8 mouse cellular contexts compared by ENCODE assay signal in the genomic region with DNA sequence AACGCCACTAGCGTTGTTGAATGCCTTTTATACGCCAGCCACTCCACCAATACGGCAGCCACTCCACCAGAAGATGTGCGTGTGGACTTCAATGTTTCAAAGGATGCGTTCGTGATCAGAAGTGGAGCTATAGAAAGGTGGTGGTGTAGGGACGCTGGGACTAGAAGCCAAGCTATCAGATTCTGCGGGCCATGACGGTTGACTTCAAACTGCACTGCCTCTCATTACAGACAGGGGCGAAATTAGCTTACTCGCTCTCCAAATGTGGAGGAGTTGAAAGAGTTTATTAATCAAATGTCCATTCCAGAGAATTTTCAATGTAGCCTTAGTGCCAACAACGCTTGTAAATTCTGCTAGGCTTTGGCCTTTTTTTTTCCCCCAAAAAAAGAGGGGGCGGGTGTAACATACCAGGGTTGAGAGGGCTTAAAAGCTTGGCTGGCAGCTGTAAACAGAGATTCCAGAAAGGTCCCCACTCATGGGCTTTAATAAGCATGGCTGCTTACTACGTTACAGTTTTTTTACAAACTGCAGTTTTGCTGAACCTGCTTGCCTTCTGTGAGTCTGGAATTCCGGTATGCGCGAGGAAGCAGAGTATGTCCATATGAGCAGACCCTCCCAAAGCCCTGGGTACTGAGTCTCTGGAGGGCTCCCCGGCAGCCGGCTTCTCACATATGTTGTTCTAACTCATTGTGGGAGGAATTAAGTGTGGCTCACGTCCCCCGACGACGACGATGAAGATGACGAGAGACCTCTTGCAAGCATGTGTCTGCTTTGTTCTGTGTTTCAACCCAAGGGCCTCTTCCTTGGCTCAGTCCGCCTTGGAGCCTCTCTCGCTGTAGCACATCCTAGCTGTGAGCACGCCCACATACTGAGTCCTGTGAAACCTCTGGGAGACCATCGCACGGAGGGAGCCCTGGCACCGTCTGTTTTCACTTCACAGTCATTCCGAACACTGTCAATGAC.
DNase-seq lines count a peak whose midpoint lies in the region; ATAC-seq lines count a peak whose summit lies in the region.
"Had no signal": no experiment of that assay in that cellular context is flagged by ENCODE, and none has a peak within 500 bp of the region (broad histone marks: within the 10 kb centered on the region; RNA-seq: fewer than 3 reads in every experiment).

No protein-coding gene starts in this region.

- peak overlapping the region; percentile 89 for H3K27ac ChIP-seq in embryonic facial prominence, embryonic 13.5 days
- H3K27ac ChIP-seq in heart, embryonic 10.5 days = peak overlapping the region; percentile 56
- H3K27ac ChIP-seq in limb, embryonic 12.5 days = peak overlapping the region; percentile 88

- H3K4me1 ChIP-seq in embryonic facial prominence, embryonic 13.5 days = peaks cover 27% of the 10 kb centered on the region
- peaks cover 9% of the 10 kb centered on the region; the same call in 1 of the 2 replicates for H3K4me1 ChIP-seq in heart, embryonic 10.5 days
- peaks cover 25% of the 10 kb centered on the region for H3K4me1 ChIP-seq in limb, embryonic 12.5 days (replicated peaks)
- H3K4me1 ChIP-seq: megakaryocyte, embryonic 14.5 days had no signal

- 42% methylated on average over 33 of the region's 33 CpGs for WGBS in embryonic facial prominence, embryonic 13.5 days
- WGBS in heart, embryonic 10.5 days = 74% methylated on average over 33 of the region's 33 CpGs
- 58% methylated on average over 33 of the region's 33 CpGs for WGBS in limb, embryonic 12.5 days

- no peaks in the 10 kb centered on the region for H3K27me3 ChIP-seq in embryonic facial prominence, embryonic 13.5 days
- no peaks in the 10 kb centered on the region for H3K27me3 ChIP-seq in heart, embryonic 10.5 days (ENCODE audit: insufficient read depth, poor library complexity, severe bottlenecking)
- H3K27me3 ChIP-seq in limb, embryonic 12.5 days = no peaks in the 10 kb centered on the region
- H3K27me3 ChIP-seq: megakaryocyte, embryonic 14.5 days had no signal

- peak overlapping the region; percentile 45 for H3K4me2 ChIP-seq in embryonic facial prominence, embryonic 13.5 days
- peak overlapping the region; percentile 45 for H3K4me2 ChIP-seq in limb, embryonic 12.5 days

- H3K9ac ChIP-seq in embryonic facial prominence, embryonic 13.5 days = peak overlapping the region; percentile 27; the same call in 1 of the 2 replicates
- H3K9ac ChIP-seq in limb, embryonic 12.5 days (replicated peaks) = 0 out of 2 replicates have a peak overlapping the region, but pooled peaks have one; percentile 12

- peak; percentile 11 for DNase-seq in layer of hippocampus, adult 11-12 months (ENCODE audit: low spot score)
- no peak for DNase-seq in layer of hippocampus, postnatal 14 days (ENCODE audit: low spot score in 2 of 2)
- DNase-seq in heart, embryonic 10.5 days (ENCODE audit: low spot score) = no peak
- no peak for DNase-seq in spleen, postnatal 36 days (ENCODE audit: low spot score in 2 of 2)
- DNase-seq in ovary, postnatal 10 days (ENCODE audit: low spot score) = no peak

- H3K36me3 ChIP-seq in embryonic facial prominence, embryonic 13.5 days = no peaks in the 10 kb centered on the region
- H3K36me3 ChIP-seq in heart, embryonic 10.5 days = no peaks in the 10 kb centered on the region
- H3K36me3 ChIP-seq in limb, embryonic 12.5 days = no peaks in the 10 kb centered on the region; the same call in 1 of the 2 replicates

- 0 out of 2 replicates have a peak overlapping the region, but pooled peaks have one; percentile 6 for H3K4me3 ChIP-seq in embryonic facial prominence, embryonic 13.5 days
- peak overlapping the region; percentile 29; the same call in 1 of the 2 replicates for H3K4me3 ChIP-seq in heart, embryonic 10.5 days
- H3K4me3 ChIP-seq in limb, embryonic 12.5 days (replicated peaks) = peak overlapping the region; percentile 12; the same call in 1 of the 2 replicates
- H3K4me3 ChIP-seq: megakaryocyte, embryonic 14.5 days had no signal

- peak; percentile 74 for ATAC-seq in embryonic facial prominence, embryonic 13.5 days (ENCODE audit: insufficient number of reproducible peaks, insufficient read depth, low FRiP score, low TSS enrichment, low read depth)
- peak; percentile 74 for ATAC-seq in limb, embryonic 12.5 days (ENCODE audit: insufficient number of reproducible peaks, insufficient read depth, low FRiP score, low TSS enrichment, low read depth)

- H3K9me3 ChIP-seq in embryonic facial prominence, embryonic 13.5 days = no peaks in the 10 kb centered on the region
- H3K9me3 ChIP-seq in heart, embryonic 10.5 days = no peaks in the 10 kb centered on the region
- no peaks in the 10 kb centered on the region for H3K9me3 ChIP-seq in limb, embryonic 12.5 days
